Mouse (Mus musculus) olfactory bulb, adult 2 months (tissue): ENCODE results near the gene Srsf1.

ENCODE experiments used
- CTCF ChIP-seq: fragments of 200-500 bp; IDR thresholded peaks from 2 replicates; pipeline ENCODE4 v1.5.1; 2012; ENCODE audit warnings: low read depth, mild to moderate bottlenecking, low read length, moderate library complexity; ENCODE audit not compliant: insufficient read depth
- POLR2A ChIP-seq: fragments of 200-500 bp; IDR thresholded peaks from 2 replicates; pipeline ENCODE4 v1.6.1; 2012; ENCODE audit warnings: mild to moderate bottlenecking, low read depth, low read length, moderate library complexity; ENCODE audit not compliant: insufficient read depth

GRCm38 (mm10) chr11:88086737-88087627, 39.8 kb downstream of the Srsf1 start:
- no peak for TF ChIP-seq CTCF
- no peak for TF ChIP-seq POLR2A
